Mouse (Mus musculus) thymus, postnatal 10 days (tissue): ENCODE measurements around the gene Acot13.
"Not testable (repeated sequence)": the region's sequence is repeated elsewhere in the genome, so short reads cannot be mapped to it uniquely, and the experiment has no call there.

ENCODE experiments used
- DNase-seq, 2 experiments: peaks; one replicate each; pipeline ENCODE4 v3.0.0; 2021; ENCODE audit warnings: low spot score in 2 of 2

Gene Acot13

DNA sequence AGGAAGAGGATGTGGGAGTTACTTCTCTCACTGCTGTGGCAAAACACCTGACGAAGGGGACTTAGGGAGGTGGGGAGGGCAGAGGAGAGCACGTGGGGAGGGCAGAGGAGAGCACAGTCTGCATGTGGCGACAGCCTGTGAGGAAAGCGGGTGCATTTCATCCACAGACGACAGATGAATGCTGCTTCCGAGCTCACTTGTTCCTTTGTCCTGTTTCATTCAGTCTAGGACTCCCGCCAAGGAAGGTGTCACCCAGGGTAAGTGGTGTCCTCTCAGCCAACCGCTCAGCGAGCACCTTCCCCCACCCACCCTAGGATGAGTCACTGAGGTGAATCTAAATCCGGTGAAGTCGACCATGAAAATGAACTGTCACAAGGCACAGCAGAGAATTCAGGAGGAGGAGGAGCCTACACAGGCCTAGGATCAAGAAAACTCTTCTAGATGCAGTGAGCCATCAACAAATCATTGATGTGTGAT is 45.3 kb downstream of the Acot13 start:
- DNase-seq, result peak; percentile 51 to 56

- DNase-seq, result no peak
Observed at GRCm38 (mm10) chr13:24781916-24782315, 49.4 kb downstream of the Acot13 start.

- DNase-seq, result no peak
Observed at GRCm38 (mm10) chr13:24778706-24779380, 52.5 kb downstream of the Acot13 start.

GRCm38 (mm10) chr13:24778026-24778425 is 53.3 kb downstream of the Acot13 start:
- DNase-seq, result no peak

- peak; percentile 39 to 79 for DNase-seq
Observed at GRCm38 (mm10) chr13:24776146-24776844, 55.0 kb downstream of the Acot13 start.

DNA sequence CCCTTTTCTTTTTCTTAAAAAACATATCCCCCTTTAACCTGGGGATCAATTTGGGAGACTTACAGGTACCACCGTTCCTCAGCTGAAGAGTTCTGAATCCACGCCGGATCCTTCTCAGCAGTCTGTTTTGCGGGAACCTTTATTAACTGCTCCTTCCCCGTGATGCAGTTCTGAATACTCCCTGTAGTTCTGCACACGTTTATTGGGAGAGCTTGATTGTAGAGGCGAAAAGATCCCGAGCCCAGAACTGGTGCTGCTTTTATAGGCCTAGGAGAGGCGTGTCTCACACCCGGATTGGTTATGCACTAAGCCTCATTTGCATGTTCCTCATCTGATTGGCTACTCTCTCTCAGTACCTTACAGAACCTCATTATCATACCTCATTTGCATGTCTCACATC is 59.9 kb downstream of the Acot13 start:
- not testable (repeated sequence) for DNase-seq
